Mouse (Mus musculus) lung, postnatal 0 days (tissue): Measurements from ENCODE around the gene Pla2g1b.

ENCODE experiments used
- CTCF ChIP-seq: IDR thresholded peaks from 2 replicates; pipeline ENCODE4 v1.5.1; 2016; ENCODE audit warnings: antibody characterized with exemption, mild to moderate bottlenecking
- EP300 ChIP-seq: IDR thresholded peaks from 2 replicates; pipeline ENCODE4 v1.6.1; 2016; ENCODE audit warnings: antibody characterized with exemption, mild to moderate bottlenecking, control low read depth

- no peak for TF ChIP-seq CTCF
- TF ChIP-seq EP300 = no peak
Measured at GRCm38 (mm10) chr5:115513246-115513645, 47.2 kb downstream of the Pla2g1b start.
